Mouse (Mus musculus) common myeloid progenitor, adult 5-6 weeks (primary cell): ENCODE measurements around the gene Nadk2. TPM values are rescaled to one million over a fixed set of nuclear protein-coding genes. Genes with fewer than 3 reads are reported as not detected.

Experiments
- ATAC-seq: replicated peaks from 2 replicates; pipeline ENCODE4 v1.8.0; 2016; ENCODE audit warnings: low read depth, mild to moderate bottlenecking, moderate TSS enrichment, inconsistent platforms; ENCODE audit not compliant: poor library complexity, severe bottlenecking
- total RNA-seq: library from RNA; stranded (forward); fragments of 200-1000, 187-1606 nt; gene quantifications from 2 replicates; pipeline ENCODE4 v1.2.3, GENCODE M21; 2017

Gene Nadk2
- total RNA-seq, result 107 and 115 TPM in 2 replicates

DNA sequence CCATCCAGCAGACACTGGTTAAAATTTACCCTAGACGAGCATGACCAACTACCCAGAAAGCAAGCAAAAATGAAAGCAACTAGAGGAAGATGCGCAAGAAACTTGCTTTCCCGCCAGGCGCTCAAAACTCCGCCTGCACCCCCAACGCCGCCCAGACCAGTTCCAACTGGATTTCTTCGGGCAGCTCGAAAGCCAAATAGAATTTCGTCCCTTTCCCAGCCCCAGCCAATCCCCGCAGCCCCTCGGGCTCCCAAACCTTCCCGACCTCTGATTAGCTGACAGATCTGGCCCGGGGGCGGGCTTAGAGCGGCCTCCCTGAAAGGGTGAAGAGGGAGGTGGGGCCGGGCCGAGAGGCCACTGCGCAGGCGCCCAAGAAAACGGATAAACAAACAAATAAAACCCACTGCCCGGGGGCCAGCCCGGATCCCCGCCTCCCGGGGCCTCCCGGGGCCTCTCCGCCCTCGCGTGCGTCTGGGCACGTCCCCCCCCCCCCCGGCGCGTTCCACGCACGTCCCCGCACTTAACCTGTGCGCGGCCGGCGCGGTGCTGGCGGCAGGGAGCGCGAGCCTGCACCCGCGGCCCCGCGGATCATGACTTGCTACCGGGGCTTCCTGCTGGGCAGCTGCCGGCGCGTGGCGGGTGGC is at the start of gene Nadk2:
Nadk2 (plus strand) TSS at position 349 of the 644 bp plus-strand sequence.
- peak; percentile 80 for ATAC-seq

DNA sequence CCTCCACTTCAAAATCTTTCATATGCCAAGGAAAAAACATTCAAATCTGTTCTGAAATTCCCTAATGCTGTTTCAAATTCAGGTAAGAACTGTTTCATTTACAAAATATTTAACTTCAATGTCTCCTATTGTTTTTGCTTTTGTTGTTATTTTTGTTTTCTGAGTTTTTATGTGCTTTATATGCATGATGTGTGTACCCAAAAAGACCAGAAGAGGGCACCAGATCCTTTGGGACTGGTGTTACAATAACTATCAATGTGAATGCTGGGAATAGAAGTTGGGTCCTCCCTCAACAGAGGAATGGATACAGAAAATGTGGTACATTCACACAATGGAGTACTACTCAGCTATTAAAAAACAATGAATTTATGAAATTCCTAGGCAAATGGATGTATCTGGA is 15.4 kb upstream of the Nadk2 start:
- no peak for ATAC-seq

GRCm38 (mm10) chr15:9059856-9060255 is 11.2 kb upstream of the Nadk2 start:
- ATAC-seq, result peak; percentile 32; the same call in 1 of the 2 replicates

GRCm38 (mm10) chr15:9061150-9061882 is 9.7 kb upstream of the Nadk2 start:
- ATAC-seq, result no peak

DNA sequence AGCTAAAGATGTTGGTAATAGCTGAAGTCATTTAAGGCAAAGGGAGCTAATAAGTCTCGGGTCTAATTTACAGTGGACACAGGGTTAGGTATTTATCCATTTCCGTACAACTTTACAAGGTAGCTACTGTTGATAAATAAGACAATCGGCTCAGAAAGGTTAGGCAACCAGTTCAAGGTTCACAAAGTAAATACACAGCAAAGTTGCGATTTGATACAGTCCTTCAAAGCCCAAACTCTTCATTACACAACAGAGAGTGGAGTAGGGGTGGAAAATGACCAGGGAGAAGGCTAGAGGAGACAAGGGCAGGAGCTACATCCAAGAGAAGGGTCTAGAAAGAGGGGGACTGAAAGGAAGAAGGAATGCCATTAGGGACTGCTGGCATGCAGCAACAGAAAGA is 2.2 kb upstream of the Nadk2 start:
- ATAC-seq, result no peak

DNA sequence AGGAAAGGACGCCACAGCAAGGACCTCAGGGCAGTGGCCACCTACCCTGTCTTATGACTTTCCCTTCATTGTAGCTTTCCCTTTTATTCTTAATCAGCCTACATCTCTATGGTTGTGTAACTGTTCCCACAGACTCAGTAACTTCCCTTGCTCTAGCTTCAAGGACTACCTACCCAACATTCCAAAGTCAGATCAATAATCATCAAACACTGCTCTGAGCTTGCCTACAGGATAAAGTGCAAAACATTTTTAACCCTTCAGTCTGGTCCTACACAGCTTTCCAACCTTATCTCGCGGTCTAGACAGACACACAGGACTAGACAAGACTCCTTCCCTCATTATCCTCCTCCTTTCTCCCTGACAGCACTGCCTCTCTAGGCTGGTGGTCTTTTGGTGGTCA is 707 bp upstream of the Nadk2 start:
- no peak; the same call in 1 of the 2 replicates for ATAC-seq

DNA sequence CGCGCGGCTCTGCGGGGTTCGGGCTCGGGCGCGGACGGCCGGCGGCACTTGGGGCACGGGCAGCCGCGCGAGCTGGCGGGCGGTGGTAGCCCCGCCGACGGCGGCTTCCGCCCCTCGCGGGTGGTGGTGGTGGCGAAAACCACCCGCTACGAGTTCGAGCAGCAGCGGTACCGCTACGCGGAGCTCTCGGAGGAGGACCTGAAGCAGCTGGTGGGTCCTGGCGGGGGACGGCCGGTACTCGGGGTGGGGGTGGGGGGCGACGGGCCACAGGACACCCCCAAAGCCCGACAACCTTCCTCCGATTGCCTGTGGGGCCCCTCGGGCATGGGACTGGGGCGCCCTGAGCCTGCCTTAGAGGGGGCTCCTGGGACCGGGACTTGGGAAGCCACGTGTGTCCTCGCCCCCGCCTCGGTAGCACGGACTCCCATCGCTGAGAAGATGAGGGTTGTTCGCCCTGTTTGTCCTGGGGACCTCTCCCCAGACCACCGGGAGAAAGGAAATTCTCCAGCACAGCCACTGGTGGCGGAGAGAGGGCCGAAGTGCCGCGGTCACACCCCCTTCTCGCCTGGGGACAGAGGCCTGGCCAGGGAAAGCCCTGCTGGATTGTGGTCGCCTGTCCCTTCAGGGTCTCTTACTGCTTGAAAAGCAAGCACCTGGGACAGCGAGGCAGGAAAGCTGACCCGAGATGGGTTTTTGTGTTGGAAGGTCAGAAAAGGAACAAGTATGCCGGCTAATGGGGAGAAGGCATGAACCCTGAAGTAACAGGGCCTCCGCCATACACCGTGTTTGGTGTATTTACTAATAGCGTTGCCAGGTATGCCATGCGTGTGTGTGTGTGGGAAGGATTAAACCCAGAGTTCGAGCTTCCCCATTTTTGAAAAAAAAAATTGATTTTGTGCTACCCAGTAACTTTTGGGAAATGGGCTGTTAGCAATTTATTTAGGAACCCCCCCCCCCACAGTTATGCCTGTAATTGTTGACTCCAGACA is 790 bp downstream of the Nadk2 start:
- ATAC-seq, result no peak

GRCm38 (mm10) chr15:9072630-9073029 is 1.6 kb downstream of the Nadk2 start:
- ATAC-seq, result 0 out of 2 replicates have a peak, but pooled peaks have one; percentile 7

DNA sequence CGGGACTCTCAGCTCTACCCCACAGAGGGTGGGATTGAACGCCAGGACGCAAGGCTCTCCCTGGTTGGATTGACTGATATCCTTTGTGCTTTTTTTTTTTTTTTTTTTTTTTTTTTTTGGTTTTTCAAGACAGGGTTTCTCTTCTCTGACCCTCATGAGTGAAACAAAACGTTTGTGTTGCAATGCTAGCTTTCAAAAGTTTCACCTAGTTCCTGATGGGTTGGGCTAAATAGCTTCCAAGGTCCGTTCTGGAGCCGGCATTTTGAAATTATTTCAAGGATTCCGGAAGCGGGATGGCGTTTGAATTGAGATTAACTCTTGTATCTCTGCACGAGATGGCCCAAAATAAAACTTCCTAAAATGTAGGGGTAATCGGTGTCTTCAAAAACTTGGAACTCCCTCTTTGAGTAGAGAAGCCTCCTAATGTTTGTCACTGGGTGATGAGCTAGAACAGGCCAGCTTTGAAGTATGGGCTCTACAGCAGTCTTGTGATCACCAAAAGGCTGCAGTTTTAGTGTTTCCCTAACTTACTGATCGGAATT is 2.1 kb downstream of the Nadk2 start:
- ATAC-seq, result no peak

DNA sequence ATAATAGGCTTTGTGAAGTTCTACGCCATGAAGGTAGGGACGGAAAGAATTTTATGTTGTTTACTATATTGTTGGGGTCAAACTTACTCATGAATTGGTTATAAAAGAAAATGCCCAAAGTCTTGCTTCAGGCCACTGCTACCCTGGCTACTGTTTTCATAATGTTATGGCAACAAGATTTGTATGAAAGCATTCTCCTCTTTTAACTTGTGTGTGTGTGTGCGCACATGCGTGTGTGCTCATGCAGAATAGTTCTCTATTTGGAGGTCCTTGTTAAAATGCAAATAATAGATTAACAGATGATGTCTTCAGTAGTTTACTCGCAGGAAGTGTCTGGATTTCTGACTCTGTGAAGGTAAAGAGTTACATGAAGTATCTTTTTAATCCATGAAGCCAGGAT is 2.6 kb downstream of the Nadk2 start:
- ATAC-seq, result no peak

DNA sequence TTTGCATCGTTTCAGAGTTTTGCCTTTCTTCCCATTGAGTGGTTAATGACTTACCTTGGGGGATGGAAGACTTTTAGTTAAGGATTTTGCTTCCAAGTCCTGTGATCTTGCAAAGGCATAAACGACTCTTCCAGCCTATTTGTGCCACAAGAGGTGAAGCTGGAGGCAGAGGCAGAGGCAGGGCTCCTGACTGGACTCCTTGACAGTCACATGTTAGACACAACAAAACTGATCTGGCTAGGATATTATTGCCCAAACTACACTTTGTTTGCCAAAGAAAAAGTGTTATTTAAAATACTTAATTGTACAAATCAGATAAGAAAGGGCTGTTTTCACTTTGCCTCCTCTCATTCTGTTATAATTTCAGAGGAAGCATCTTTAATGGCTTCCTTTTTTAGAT is 3.1 kb downstream of the Nadk2 start:
- ATAC-seq, result no peak

DNA sequence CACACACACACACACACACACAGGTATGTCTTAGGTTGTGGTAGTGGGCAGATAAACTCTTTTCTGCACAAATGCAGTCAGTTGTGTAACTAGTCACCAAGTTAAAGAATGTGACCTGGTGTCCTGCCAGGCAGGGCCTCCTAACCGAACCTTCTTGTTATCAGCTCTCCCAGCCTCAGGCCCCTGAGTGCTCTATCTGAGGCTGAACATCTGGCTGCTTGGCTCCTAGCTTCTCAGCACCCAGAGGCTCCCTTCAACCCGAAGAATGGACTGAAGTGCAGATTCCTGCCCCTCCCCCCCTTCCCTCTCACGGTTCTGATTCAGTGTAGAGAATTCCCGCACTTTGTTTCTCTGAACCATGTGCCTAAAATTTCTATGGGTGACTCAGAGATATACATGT is 3.6 kb downstream of the Nadk2 start:
- ATAC-seq, result peak; percentile 48

DNA sequence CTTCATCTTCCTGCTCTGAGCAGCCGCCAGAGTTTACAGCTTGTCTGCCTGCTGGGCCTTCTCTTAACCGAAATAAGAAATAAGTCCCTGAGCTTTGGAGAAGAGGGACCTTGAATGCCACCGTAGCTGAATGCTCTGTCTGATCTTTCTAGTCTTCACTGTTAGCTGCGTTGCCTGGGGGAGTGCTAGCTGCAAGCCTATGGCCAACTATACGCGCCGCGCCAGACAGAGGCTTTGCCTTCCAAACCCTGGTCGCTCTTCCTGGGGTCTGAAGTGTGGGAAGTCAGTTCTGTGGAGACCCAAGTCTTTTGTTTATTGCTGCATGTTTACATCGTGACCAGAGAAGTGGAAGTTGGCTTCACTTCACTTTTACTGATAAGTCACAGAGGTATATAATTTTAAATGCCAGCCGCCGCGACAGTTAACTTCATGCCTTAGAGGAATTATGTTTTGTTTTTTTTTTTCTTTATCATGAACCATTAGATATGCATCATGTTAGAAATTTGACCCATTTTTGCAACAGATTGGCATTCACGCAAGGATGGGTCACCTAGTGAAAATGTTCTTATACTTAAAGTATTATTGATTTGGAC is 4.6 kb downstream of the Nadk2 start:
- no peak for ATAC-seq

- peak; percentile 43 for ATAC-seq
These were observed 7.6 kb downstream of the Nadk2 start for GRCm38 (mm10) chr15:9078481-9079300.

DNA sequence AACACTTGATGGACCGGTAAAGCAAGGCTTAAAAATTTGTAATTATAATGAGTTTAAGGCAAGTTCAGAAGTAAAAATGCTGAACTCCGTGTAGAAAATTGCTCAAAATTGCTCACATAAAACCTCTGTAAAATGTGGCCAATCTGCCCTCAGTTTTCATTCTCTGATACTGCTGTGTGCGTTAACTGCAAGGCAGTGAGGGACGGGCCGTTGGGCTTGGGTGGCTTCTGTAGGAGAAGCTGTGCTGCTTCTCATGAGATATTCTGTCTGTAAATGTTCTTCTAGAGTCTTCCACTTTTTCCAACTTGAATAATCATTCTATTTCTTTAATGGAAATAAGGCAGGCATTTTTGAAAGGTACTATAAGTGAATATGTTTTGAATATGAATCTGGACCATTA is 8.6 kb downstream of the Nadk2 start:
- no peak for ATAC-seq

DNA sequence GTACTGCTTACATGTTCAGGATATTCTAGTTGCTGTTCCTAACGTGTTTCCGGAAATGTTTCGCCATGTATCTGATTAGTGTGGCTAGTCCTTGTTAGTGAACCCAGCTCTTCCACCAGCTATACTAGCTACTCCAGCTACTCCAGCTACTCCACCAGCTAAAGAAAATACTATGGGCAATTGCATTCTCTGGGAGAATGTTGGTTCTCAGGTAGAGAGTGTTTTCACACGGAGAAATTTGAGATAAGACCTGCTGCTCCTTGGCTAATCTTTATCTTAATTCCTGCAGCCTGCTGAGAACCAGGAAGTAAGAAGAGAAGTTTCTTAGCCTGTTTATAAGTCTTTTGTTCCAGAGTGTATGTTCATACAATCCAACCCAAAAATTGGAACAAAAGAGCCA is 9.1 kb downstream of the Nadk2 start:
- ATAC-seq, result peak; percentile 52

- ATAC-seq, result no peak
These were observed 10.2 kb downstream of the Nadk2 start for GRCm38 (mm10) chr15:9081294-9081693.

GRCm38 (mm10) chr15:9082753-9083152 is 11.7 kb downstream of the Nadk2 start:
- no peak for ATAC-seq

- peak; percentile 75 for ATAC-seq
These were observed 15.8 kb downstream of the Nadk2 start for GRCm38 (mm10) chr15:9086813-9087212.
